Mouse (Mus musculus) left cerebral cortex, postnatal 25 days (tissue): Measurements from ENCODE around the gene Ktn1. TPM values are rescaled to one million over a fixed set of nuclear protein-coding genes. Genes with fewer than 3 reads are reported as not detected.

ENCODE experiments used
- DNase-seq, 2 experiments: peaks; one replicate each; pipeline ENCODE4 v3.0.0; 2022; ENCODE audit warnings: low spot score in 2 of 2, mixed read lengths in 1 of 2
- intact Hi-C: fragments of 180-260 bp; cut with DNase I; formaldehyde crosslinking; loops from one replicate; pipeline ENCODE4 v1.15.1; 2025
- total RNA-seq, 2 experiments: library from RNA; stranded (reverse); gene quantifications; 2 replicates each; pipeline ENCODE4 v1.2.3; 2021

Gene Ktn1
- total RNA-seq, 2 experiments from 2014 or later: 92.1 to 99.2 TPM

GRCm38 (mm10) chr14:47747536-47747935, 99.3 kb downstream of the Ktn1 start:
- intact Hi-C loops: loop anchor here (10.0 kb wide), 1 partner anchor 1247 kb away; no protein-coding TSS in a partner anchor
- DNase-seq: peak in 1 of 2 experiments; percentile 47

GRCm38 (mm10) chr14:47748714-47749113, 100.5 kb downstream of the Ktn1 start:
- intact Hi-C loops: loop anchor here (10.0 kb wide), 1 partner anchor 1246 kb away; no protein-coding TSS in a partner anchor
- DNase-seq: no peak

GRCm38 (mm10) chr14:47751422-47752205, 103.4 kb downstream of the Ktn1 start:
- intact Hi-C loops: loop anchor here (2.0 to 5.0 kb wide), 2 partner anchors 371 to 607 kb away; partner anchors contain the start of gene Peli2
- DNase-seq: peak; percentile 70 to 84

- intact Hi-C loops: loop anchor here (2.0 to 5.0 kb wide), 2 partner anchors 369 to 605 kb away; partner anchors contain the start of gene Peli2
- no peak for DNase-seq
Measured at GRCm38 (mm10) chr14:47753561-47753960, 105.3 kb downstream of the Ktn1 start.

GRCm38 (mm10) chr14:47754253-47754897, 106.1 kb downstream of the Ktn1 start:
- intact Hi-C loops: loop anchor here (5.0 kb wide), 1 partner anchor 368 kb away; the partner anchor contains the start of gene Peli2
- DNase-seq: no peak

GRCm38 (mm10) chr14:47756411-47757065, 108.3 kb downstream of the Ktn1 start:
- intact Hi-C loops: no loop called here
- no peak for DNase-seq

GRCm38 (mm10) chr14:47765192-47765591, 116.9 kb downstream of the Ktn1 start:
- no peak for DNase-seq
- intact Hi-C loops: no loop called here

- no peak for DNase-seq
- intact Hi-C loops: no loop called here
Measured at GRCm38 (mm10) chr14:47765796-47766195, 117.5 kb downstream of the Ktn1 start.

GRCm38 (mm10) chr14:47766373-47766772, 118.1 kb downstream of the Ktn1 start:
- DNase-seq: no peak
- intact Hi-C loops: no loop called here

- DNase-seq: no peak
- intact Hi-C loops: no loop called here
Measured at GRCm38 (mm10) chr14:47771496-47771895, 123.2 kb downstream of the Ktn1 start.

GRCm38 (mm10) chr14:47775543-47775942, 127.3 kb downstream of the Ktn1 start:
- DNase-seq: no peak

GRCm38 (mm10) chr14:47776260-47777035, 128.2 kb downstream of the Ktn1 start:
- intact Hi-C loops: no loop called here
- no peak for DNase-seq

More at GRCm38 (mm10) chr14:47775543-47775942, 127.3 kb downstream of the Ktn1 start:
- intact Hi-C loops: no loop called here

GRCm38 (mm10) chr14:47786112-47786511, 137.9 kb downstream of the Ktn1 start:
- DNase-seq: no peak
- intact Hi-C loops: no loop called here

Other genes with a start within 250 kb of the Ktn1 start
- under 1 TPM in 1 of 2 experiments, not detected in 1; 0.25 TPM for gene Dlgap5, start 230.0 kb upstream of the Ktn1 start, total RNA-seq
- 100 to 1,000 TPM in 1 of 2 experiments, 10 to 100 TPM in 1; 97.0 to 104 TPM for gene Fbxo34, start 198.0 kb upstream of the Ktn1 start, total RNA-seq
- gene Atg14, start 77.8 kb upstream of the Ktn1 start, total RNA-seq: 10 to 100 TPM; 19.4 to 19.8 TPM